Comparison of ENCODE assay signal across 19 mouse cellular contexts in genomic region chr3:17003136-17003535, GRCm38 (mm10).
DNase-seq lines count a peak whose midpoint lies in the region; ATAC-seq and TF ChIP-seq lines count a peak whose summit lies in the region.
"Had no signal": no experiment of that assay in that cellular context is flagged by ENCODE, and none has a peak within 500 bp of the region (broad histone marks: within the 10 kb centered on the region; RNA-seq: fewer than 3 reads in every experiment).

No protein-coding gene starts in this region.

- no peaks in the 10 kb centered on the region for H3K27me3 ChIP-seq in hindbrain, postnatal 0 days (ENCODE audit: insufficient read depth, low read length)
- H3K27me3 ChIP-seq in hindbrain, embryonic 10.5 days (ENCODE audit: insufficient read depth, poor library complexity, severe bottlenecking): no peaks in the 10 kb centered on the region
- H3K27me3 ChIP-seq in liver, embryonic 11.5 days (replicated peaks; ENCODE audit: control insufficient read depth, insufficient read depth, low read length): no peaks in the 10 kb centered on the region
- H3K27me3 ChIP-seq: kidney, embryonic 15.5 days; limb, embryonic 15.5 days; neural tube, embryonic 15.5 days had no signal

- H3K4me2 ChIP-seq in hindbrain, postnatal 0 days (ENCODE audit: low read depth, low read length): no peak overlapping the region
- no peak overlapping the region for H3K4me2 ChIP-seq in liver, embryonic 11.5 days
- H3K4me2 ChIP-seq: heart, embryonic 11.5 days; kidney, embryonic 15.5 days; limb, embryonic 15.5 days; midbrain, embryonic 11.5 days; neural tube, embryonic 15.5 days had no signal

- H3K9me3 ChIP-seq in hindbrain, postnatal 0 days (ENCODE audit: low read length): no peaks in the 10 kb centered on the region
- no peaks in the 10 kb centered on the region for H3K9me3 ChIP-seq in hindbrain, embryonic 10.5 days
- no peaks in the 10 kb centered on the region for H3K9me3 ChIP-seq in liver, embryonic 11.5 days (ENCODE audit: control insufficient read depth, low read length)
- H3K9me3 ChIP-seq: kidney, embryonic 15.5 days; limb, embryonic 15.5 days; neural tube, embryonic 15.5 days had no signal

- 0 out of 2 replicates have a peak overlapping the region, but pooled peaks have one; percentile 7 for H3K27ac ChIP-seq in hindbrain, postnatal 0 days
- H3K27ac ChIP-seq in hindbrain, embryonic 10.5 days: no peak overlapping the region
- H3K27ac ChIP-seq in liver, embryonic 11.5 days (ENCODE audit: low read depth, low read length): no peak overlapping the region
- H3K27ac ChIP-seq: kidney, embryonic 15.5 days; limb, embryonic 15.5 days; neural tube, embryonic 15.5 days had no signal

- 58% methylated on average over 3 of the region's 3 CpGs for WGBS in hindbrain, postnatal 0 days
- WGBS in hindbrain, embryonic 10.5 days: 74% methylated on average over 3 of the region's 3 CpGs
- 74% methylated on average over 3 of the region's 3 CpGs for WGBS in liver, embryonic 11.5 days

- no peaks in the 10 kb centered on the region for H3K4me1 ChIP-seq in hindbrain, postnatal 0 days (ENCODE audit: insufficient read depth, low read length)
- no peaks in the 10 kb centered on the region for H3K4me1 ChIP-seq in hindbrain, embryonic 10.5 days (replicated peaks)
- no peaks in the 10 kb centered on the region for H3K4me1 ChIP-seq in liver, embryonic 11.5 days (replicated peaks; ENCODE audit: control insufficient read depth, insufficient read depth, low read length)
- H3K4me1 ChIP-seq: kidney, embryonic 15.5 days; limb, embryonic 15.5 days; neural tube, embryonic 15.5 days had no signal

- ATAC-seq in hindbrain, postnatal 0 days: peak; percentile 82
- no peak for ATAC-seq in liver, embryonic 11.5 days (replicated peaks; ENCODE audit: low FRiP score)
- ATAC-seq: inflammation-experienced regulatory T-cells, adult 6 months; liver, postnatal 0 days had no signal

- H3K9ac ChIP-seq in hindbrain, postnatal 0 days (replicated peaks; ENCODE audit: low read length): no peak overlapping the region
- H3K9ac ChIP-seq in liver, embryonic 11.5 days (ENCODE audit: low read depth, low read length): no peak overlapping the region
- H3K9ac ChIP-seq: kidney, embryonic 15.5 days; limb, embryonic 15.5 days; liver, postnatal 0 days; neural tube, embryonic 15.5 days had no signal

- H3K4me3 ChIP-seq in hindbrain, postnatal 0 days (ENCODE audit: low read length): no peak overlapping the region
- no peak overlapping the region for H3K4me3 ChIP-seq in hindbrain, embryonic 10.5 days
- no peak overlapping the region for H3K4me3 ChIP-seq in liver, embryonic 11.5 days (ENCODE audit: low read depth, low read length)
- H3K4me3 ChIP-seq: kidney, embryonic 15.5 days; limb, embryonic 15.5 days; myocyte; neural tube, embryonic 15.5 days had no signal

- H3K36me3 ChIP-seq in hindbrain, postnatal 0 days (ENCODE audit: insufficient read depth, low read length): no peaks in the 10 kb centered on the region
- no peaks in the 10 kb centered on the region for H3K36me3 ChIP-seq in hindbrain, embryonic 10.5 days
- H3K36me3 ChIP-seq in liver, embryonic 11.5 days (ENCODE audit: control insufficient read depth, insufficient read depth, low read length): no peaks in the 10 kb centered on the region
- H3K36me3 ChIP-seq: kidney, embryonic 15.5 days; limb, embryonic 15.5 days; neural tube, embryonic 15.5 days had no signal

- DNase-seq in hindbrain, postnatal 0 days (ENCODE audit: low spot score): peak; percentile 67
- no peak for DNase-seq in hindbrain, embryonic 10.5 days (ENCODE audit: low spot score)
- DNase-seq in cerebellum, adult 11-12 months: peak; percentile 71
- DNase-seq in cerebellum, postnatal 10 days: peak; percentile 52 to 68
- DNase-seq in retina, postnatal 1 day: peak; percentile 19
- DNase-seq in frontal cortex, postnatal 25 days (ENCODE audit: low spot score in 2 of 2): no peak
- DNase-seq in liver, embryonic 11.5 days (ENCODE audit: low spot score): no peak
- DNase-seq: gastrocnemius, postnatal 36 days; heart, postnatal 14 days; liver, postnatal 0 days; lung, postnatal 14 days; thymus, adult 18-20 months had no signal

- no peak for TF ChIP-seq CTCF in hindbrain, postnatal 0 days (IDR thresholded peaks at IDR 0.05; ENCODE audit: low read depth)

Comparison
In these comparisons a context has a peak if more than half of its experiments do, and no peak if none do; other contexts are left out.
1. DNase-seq: peak in hindbrain, postnatal 0 days (single experiment), cerebellum, adult 11-12 months (single experiment), cerebellum, postnatal 10 days (2 of 2) and retina, postnatal 1 day (single experiment); none in hindbrain, embryonic 10.5 days (single experiment), frontal cortex, postnatal 25 days (0 of 2) and liver, embryonic 11.5 days (single experiment).